Mouse (Mus musculus): ENCODE results near the gene Gli3. TPM values are rescaled to one million over a fixed set of nuclear protein-coding genes. Genes with fewer than 3 reads are reported as not detected.
A peak's percentile ranks its signal among the peaks of the same experiment; 100 is the strongest.

Gene Gli3
- 13.2 and 13.7 TPM in 2 replicates for polyA plus RNA-seq (2015; fragmentation: Nextera tagmentation; extraction: Ambion mirVana)

- Histone ChIP-seq H3K27ac (peak within 1 kb of the TSS; percentile 98), H3K36me3 (no peaks in the 10 kb centered on the region), H3K4me2 (peak within 1 kb of the TSS; percentile 78), H3K9me3 (replicated peaks) (no peaks in the 10 kb centered on the region), H3K4me3 (replicated peaks) (peak within 1 kb of the TSS; percentile 87), H3K27me3 (no peaks in the 10 kb centered on the region), H3K9ac (peak within 1 kb of the TSS; percentile 93), H3K4me1 (peaks cover 35% of the 10 kb centered on the region)
- ATAC-seq (replicated peaks; ENCODE audit: low FRiP score) = peak; percentile 96
- WGBS = under 1% methylated on average over 60 of the region's 76 CpGs
These were observed at the start of gene Gli3 for GRCm38 (mm10) chr13:15462830-15463491. Gene Gli3 (plus strand): TSS chr13:15463235.

GRCm38 (mm10) chr13:15421182-15421750, 41.8 kb upstream of the Gli3 start:
- H3K4me2 ChIP-seq = no peak overlapping the region
- no peak overlapping the region for H3K9ac ChIP-seq
- no peaks in the 10 kb centered on the region for H3K27me3 ChIP-seq
- no peaks in the 10 kb centered on the region for H3K4me1 ChIP-seq
- H3K27ac ChIP-seq = no peak overlapping the region
- no peak for ATAC-seq (replicated peaks; ENCODE audit: low FRiP score)
- no peaks in the 10 kb centered on the region for H3K9me3 ChIP-seq (replicated peaks)
- no peaks in the 10 kb centered on the region for H3K36me3 ChIP-seq
- H3K4me3 ChIP-seq (replicated peaks) = no peak overlapping the region
- WGBS = 58% methylated on average over 10 of the region's 10 CpGs

- Histone ChIP-seq H3K9me3 (replicated peaks) (no peaks in the 10 kb centered on the region), H3K4me3 (replicated peaks) (no peak overlapping the region), H3K9ac (no peak overlapping the region), H3K4me2 (no peak overlapping the region), H3K4me1 (no peaks in the 10 kb centered on the region), H3K36me3 (no peaks in the 10 kb centered on the region), H3K27ac (no peak overlapping the region), H3K27me3 (no peaks in the 10 kb centered on the region)
- no peak for ATAC-seq (replicated peaks; ENCODE audit: low FRiP score)
- 81% methylated on average over 4 of the region's 4 CpGs for WGBS
These were observed 21.0 kb upstream of the Gli3 start for GRCm38 (mm10) chr13:15442002-15442401.

- Histone ChIP-seq H3K27ac (no peak overlapping the region), H3K36me3 (no peaks in the 10 kb centered on the region), H3K9me3 (replicated peaks) (no peaks in the 10 kb centered on the region), H3K4me2 (no peak overlapping the region), H3K9ac (no peak overlapping the region), H3K27me3 (no peaks in the 10 kb centered on the region), H3K4me3 (replicated peaks) (no peak overlapping the region), H3K4me1 (no peaks in the 10 kb centered on the region)
- 51% methylated on average over 4 of the region's 4 CpGs for WGBS
- 0 out of 2 replicates have a peak, but pooled peaks have one; percentile 40 for ATAC-seq (replicated peaks; ENCODE audit: low FRiP score)
These were observed 18.7 kb upstream of the Gli3 start for GRCm38 (mm10) chr13:15444312-15444711.

- ATAC-seq (replicated peaks; ENCODE audit: low FRiP score) = peak; percentile 87
- Histone ChIP-seq H3K36me3 (no peaks in the 10 kb centered on the region), H3K4me1 (no peaks in the 10 kb centered on the region), H3K27ac (no peak overlapping the region), H3K9me3 (replicated peaks) (no peaks in the 10 kb centered on the region), H3K4me2 (no peak overlapping the region), H3K4me3 (replicated peaks) (no peak overlapping the region), H3K27me3 (no peaks in the 10 kb centered on the region), H3K9ac (no peak overlapping the region)
- 66% methylated on average over 2 of the region's 2 CpGs for WGBS
These were observed 17.4 kb upstream of the Gli3 start for GRCm38 (mm10) chr13:15445591-15445990.

GRCm38 (mm10) chr13:15446004-15446403, 17.0 kb upstream of the Gli3 start:
- WGBS = 84% methylated on average over 8 of the region's 8 CpGs

GRCm38 (mm10) chr13:15446782-15447564, 16.1 kb upstream of the Gli3 start:
- no peaks in the 10 kb centered on the region for H3K9me3 ChIP-seq (replicated peaks)
- 82% methylated on average over 7 of the region's 7 CpGs for WGBS
- no peak overlapping the region for H3K9ac ChIP-seq
- H3K27me3 ChIP-seq = no peaks in the 10 kb centered on the region
- no peaks in the 10 kb centered on the region for H3K36me3 ChIP-seq
- H3K27ac ChIP-seq = no peak overlapping the region
- no peak for ATAC-seq (replicated peaks; ENCODE audit: low FRiP score)
- no peaks in the 10 kb centered on the region for H3K4me1 ChIP-seq
- H3K4me2 ChIP-seq = no peak overlapping the region
- H3K4me3 ChIP-seq (replicated peaks) = no peak overlapping the region

More at GRCm38 (mm10) chr13:15446004-15446403, 17.0 kb upstream of the Gli3 start:
- Histone ChIP-seq H3K36me3 (no peaks in the 10 kb centered on the region), H3K4me3 (replicated peaks) (no peak overlapping the region), H3K4me2 (no peak overlapping the region), H3K27me3 (no peaks in the 10 kb centered on the region), H3K9me3 (replicated peaks) (no peaks in the 10 kb centered on the region), H3K4me1 (no peaks in the 10 kb centered on the region), H3K9ac (no peak overlapping the region), H3K27ac (no peak overlapping the region)
- peak; percentile 33; the same call in 1 of the 2 replicates for ATAC-seq (replicated peaks; ENCODE audit: low FRiP score)

GRCm38 (mm10) chr13:15450941-15451340, 12.1 kb upstream of the Gli3 start:
- 66% methylated on average over 2 of the region's 2 CpGs for WGBS
- no peak overlapping the region for H3K4me2 ChIP-seq
- no peak overlapping the region for H3K27ac ChIP-seq
- no peak for ATAC-seq (replicated peaks; ENCODE audit: low FRiP score)
- H3K4me1 ChIP-seq = no peaks in the 10 kb centered on the region
- no peak overlapping the region for H3K9ac ChIP-seq
- H3K36me3 ChIP-seq = no peaks in the 10 kb centered on the region
- H3K27me3 ChIP-seq = no peaks in the 10 kb centered on the region
- H3K9me3 ChIP-seq (replicated peaks) = no peaks in the 10 kb centered on the region
- no peak overlapping the region for H3K4me3 ChIP-seq (replicated peaks)

- Histone ChIP-seq H3K27me3 (no peaks in the 10 kb centered on the region), H3K36me3 (no peaks in the 10 kb centered on the region), H3K9ac (no peak overlapping the region), H3K4me2 (no peak overlapping the region), H3K27ac (no peak overlapping the region), H3K4me3 (replicated peaks) (no peak overlapping the region), H3K4me1 (peaks cover 14% of the 10 kb centered on the region), H3K9me3 (replicated peaks) (no peaks in the 10 kb centered on the region)
- no peak for ATAC-seq (replicated peaks; ENCODE audit: low FRiP score)
- WGBS = 61% methylated on average over 5 of the region's 5 CpGs
These were observed 5.2 kb upstream of the Gli3 start for GRCm38 (mm10) chr13:15457841-15458240.

GRCm38 (mm10) chr13:15461926-15462325, 1.1 kb upstream of the Gli3 start:
- no peaks in the 10 kb centered on the region for H3K27me3 ChIP-seq
- no peaks in the 10 kb centered on the region for H3K9me3 ChIP-seq (replicated peaks)
- H3K4me3 ChIP-seq (replicated peaks) = peak overlapping the region; percentile 87
- H3K27ac ChIP-seq = peak overlapping the region; percentile 98
- peak overlapping the region; percentile 78 for H3K4me2 ChIP-seq
- H3K36me3 ChIP-seq = no peaks in the 10 kb centered on the region
- ATAC-seq (replicated peaks; ENCODE audit: low FRiP score) = no peak
- H3K4me1 ChIP-seq = peaks cover 29% of the 10 kb centered on the region
- WGBS = 19% methylated on average over 7 of the region's 7 CpGs
- H3K9ac ChIP-seq = peak overlapping the region; percentile 93; the same call in 1 of the 2 replicates

GRCm38 (mm10) chr13:15463492-15464080, 551 bp downstream of the Gli3 start:
- no peaks in the 10 kb centered on the region for H3K27me3 ChIP-seq
- H3K9ac ChIP-seq = peak overlapping the region; percentile 93
- under 1% methylated on average over 63 of the region's 70 CpGs for WGBS
- no peaks in the 10 kb centered on the region for H3K36me3 ChIP-seq
- H3K4me1 ChIP-seq = peaks cover 41% of the 10 kb centered on the region
- peak overlapping the region; percentile 87 for H3K4me3 ChIP-seq (replicated peaks)
- peak overlapping the region; percentile 78 for H3K4me2 ChIP-seq
- H3K9me3 ChIP-seq (replicated peaks) = no peaks in the 10 kb centered on the region
- ATAC-seq (replicated peaks; ENCODE audit: low FRiP score) = peak; percentile 87
- H3K27ac ChIP-seq = peak overlapping the region; percentile 98

All from kidney, embryonic 15.5 days (tissue).